Mouse (Mus musculus): ENCODE measurements around the gene Olfr60. TPM values are rescaled to one million over a fixed set of nuclear protein-coding genes. Genes with fewer than 3 reads are reported as not detected.

Gene Olfr60
- total RNA-seq (2014; fragmentation: Nextera tagmentation), result not detected in 2 replicates
- not detected in 2 replicates for total RNA-seq (2017)

DNA sequence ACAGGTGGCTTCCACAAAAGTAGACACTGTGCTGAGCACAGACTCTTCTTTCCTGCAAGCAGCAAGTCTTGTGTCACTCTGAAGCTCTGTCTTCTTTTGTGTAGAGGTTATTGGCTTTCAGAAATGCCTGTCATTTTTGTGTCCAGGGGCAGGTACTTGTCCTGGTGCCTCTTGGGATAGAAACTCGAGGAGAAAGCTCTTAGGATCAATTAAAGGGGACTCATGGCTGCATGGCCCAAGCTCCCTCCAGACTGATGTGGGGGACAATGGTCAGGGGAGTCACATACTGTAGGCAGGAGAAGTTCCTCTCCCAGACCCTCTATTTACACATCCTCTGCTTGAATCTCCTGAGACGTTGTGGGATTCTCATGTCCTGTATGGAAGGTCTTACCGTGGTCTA, at the start of gene Olfr60:
Olfr60 (minus strand) TSS at position 101 of the 400 bp plus-strand sequence.
- ATAC-seq (replicated peaks; ENCODE audit: poor library complexity, severe bottlenecking), result no peak

DNA sequence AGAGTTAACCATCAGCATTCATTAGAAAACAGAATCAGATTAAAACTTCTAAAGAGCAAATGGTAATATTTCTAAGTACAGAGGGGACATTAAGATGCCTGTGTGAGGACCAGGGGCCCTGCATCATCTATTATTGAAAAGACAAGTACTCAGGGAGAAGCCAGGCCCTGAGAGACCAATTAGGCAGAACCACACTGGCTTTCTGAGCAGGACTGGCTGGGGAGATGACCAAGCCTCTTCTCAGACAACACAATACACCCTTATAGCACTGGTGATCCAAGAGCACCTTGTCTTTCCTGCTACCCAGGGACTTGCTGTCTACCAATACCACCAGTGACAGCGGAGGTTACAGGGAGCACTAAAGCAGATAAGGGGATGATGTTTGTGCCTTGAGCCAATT, 41.3 kb upstream of the Olfr60 start, which contains the start of gene Olfr531:
Olfr531 (minus strand) TSS at position 101 of the 400 bp plus-strand sequence.
- ATAC-seq (replicated peaks; ENCODE audit: poor library complexity, severe bottlenecking), result no peak

DNA sequence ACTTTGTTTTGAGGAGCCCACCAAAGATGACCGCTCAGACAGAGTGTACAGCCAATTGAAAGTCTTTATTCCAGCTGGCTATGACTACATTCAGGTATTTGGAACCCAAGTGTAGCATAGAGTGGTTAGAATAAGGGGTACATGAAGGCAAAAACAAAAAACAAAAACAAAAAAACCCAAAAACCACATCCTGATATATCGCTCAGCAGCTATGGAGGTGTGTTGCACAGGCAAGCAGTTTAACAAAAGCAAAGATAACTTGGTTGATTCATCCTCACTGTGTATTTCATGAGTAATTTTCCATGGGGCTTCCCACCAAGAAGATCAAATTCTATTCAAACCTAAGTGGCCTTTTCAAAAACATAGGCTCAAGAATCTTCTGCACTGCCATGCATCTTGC, 15.4 kb upstream of the Olfr60 start:
- ATAC-seq (replicated peaks; ENCODE audit: poor library complexity, severe bottlenecking), result no peak

DNA sequence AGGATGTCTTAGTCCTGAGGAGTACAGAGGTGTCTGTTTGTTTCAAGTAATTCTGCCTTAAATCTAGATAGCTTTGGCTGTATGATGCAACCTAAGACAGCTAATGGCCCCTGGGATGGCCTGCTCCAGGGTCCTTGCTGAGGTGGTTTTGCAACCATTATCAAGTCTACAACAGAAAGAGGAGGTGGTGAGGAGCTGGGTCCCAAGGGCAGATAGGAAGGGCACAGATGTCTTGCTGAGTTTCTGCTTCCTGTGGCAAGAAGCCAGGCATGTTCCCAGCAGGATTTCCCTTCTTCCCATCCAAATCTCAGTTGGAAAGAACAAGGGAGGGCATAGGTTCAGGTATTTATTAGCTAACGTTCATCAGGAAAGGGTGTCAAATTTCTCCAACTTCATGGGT, 14.8 kb upstream of the Olfr60 start, which contains the start of gene Olfr530:
Olfr530 (minus strand) TSS at position 101 of the 400 bp plus-strand sequence.
- ATAC-seq (replicated peaks; ENCODE audit: poor library complexity, severe bottlenecking), result no peak

DNA sequence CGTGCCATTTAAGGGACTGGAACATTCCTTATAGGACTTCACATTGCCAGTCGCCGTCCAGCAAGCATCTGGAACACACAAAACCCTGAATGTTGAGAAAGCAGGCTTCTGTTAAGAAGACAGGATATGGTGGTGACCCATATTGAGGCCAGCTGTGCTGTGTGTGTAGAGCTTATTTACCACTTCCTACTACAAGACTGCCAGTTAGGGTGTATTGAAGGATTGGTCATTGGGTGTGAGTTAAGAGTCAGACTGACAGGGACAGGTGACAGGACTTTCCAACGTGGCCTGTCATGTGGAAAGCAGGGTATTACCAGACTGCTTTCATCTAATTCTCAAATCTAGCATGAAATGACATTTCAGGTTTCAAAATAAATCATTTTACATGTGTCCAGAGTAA, 12.8 kb upstream of the Olfr60 start:
- no peak for ATAC-seq (replicated peaks; ENCODE audit: poor library complexity, severe bottlenecking)

DNA sequence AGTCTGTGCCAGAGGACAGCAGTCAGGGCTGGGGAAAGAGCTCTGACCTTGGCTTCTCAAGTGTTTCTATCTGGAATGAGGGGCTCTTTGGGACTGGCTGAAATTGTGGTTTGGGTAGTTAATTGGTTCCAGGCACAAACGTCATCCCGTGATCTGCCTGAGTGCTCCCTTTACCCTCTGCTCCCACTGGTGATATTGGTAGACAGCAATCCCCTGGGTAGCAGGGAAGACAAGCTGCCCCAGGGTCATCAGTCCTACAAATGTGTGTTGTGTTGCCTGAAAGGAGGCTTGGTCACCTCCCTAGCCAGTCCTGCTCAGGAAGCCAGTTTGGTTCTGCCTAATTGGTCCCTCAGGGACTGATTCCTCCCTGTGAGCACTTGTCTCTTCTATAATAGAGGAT, 27.8 kb downstream of the Olfr60 start, which contains the start of gene Olfr527:
Olfr527 (plus strand) TSS at position 301 of the 400 bp plus-strand sequence.
- no peak for ATAC-seq (replicated peaks; ENCODE audit: poor library complexity, severe bottlenecking)

DNA sequence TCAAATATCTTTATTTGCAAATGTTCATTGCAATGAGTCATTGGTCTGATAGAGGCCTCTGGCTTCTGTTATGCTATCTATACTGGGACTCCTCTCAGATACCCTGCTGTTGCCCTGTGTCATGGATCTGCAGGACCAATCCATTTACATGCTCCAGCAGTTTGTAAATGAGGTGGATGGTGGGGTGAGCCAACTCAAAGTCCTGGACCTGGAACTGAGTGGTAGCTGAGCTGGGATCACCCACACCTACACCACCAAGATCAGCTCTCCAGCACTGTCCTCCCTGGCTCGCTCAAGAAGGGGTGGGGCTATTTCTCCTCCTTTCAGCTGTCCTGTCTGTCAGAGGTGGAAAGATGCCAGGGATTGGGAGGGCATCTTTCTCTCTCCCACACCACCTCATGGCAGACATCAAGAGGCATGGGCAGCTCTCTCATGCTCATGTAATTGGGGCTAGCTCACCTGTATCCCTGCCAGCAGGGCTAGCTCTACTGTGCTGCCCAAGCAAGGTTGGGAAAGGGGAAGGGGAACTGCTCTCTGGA, 31.6 kb downstream of the Olfr60 start:
- ATAC-seq (replicated peaks; ENCODE audit: poor library complexity, severe bottlenecking), result no peak

DNA sequence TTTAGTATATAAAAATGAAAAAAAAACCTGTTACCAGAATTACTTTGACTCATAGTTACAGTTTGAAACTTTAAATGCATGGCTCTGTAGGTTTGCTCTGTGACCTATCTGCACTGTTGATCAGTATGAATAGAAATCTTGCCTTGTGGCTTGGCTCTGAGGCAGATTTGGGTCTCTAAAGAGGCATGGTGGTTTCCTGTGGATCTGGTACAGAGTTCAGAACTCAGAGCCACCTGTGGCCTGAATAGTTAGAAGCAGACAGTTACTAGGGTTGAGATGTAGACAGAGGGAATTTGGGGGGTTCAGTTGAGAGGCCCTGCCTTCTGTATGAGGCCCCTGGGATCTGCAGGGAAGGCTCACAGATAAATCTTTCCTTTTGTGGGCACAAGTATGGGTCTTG, 40.3 kb downstream of the Olfr60 start:
- no peak for ATAC-seq (replicated peaks; ENCODE audit: poor library complexity, severe bottlenecking)

DNA sequence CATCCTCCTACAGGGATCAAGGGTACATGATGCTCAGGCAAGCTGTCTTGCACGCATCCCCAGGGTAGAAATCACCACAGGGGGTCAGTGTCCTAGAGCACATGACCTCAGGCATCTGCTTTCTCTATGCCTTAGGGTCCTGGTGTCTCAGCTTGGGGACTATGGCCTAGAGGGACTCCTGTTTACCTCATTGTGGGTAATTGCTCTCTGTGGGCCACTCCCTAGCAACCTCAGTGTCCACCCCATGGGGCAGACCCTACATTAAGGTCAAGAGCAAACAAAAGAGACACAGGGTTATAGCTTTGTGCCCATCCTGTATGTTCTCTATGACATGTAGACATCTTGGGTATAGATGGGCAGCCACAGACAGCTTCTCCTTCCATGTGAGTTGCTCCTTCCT, 40.9 kb downstream of the Olfr60 start, which contains the start of gene Olfr525:
Olfr525 (plus strand) TSS at position 301 of the 400 bp plus-strand sequence.
- no peak for ATAC-seq (replicated peaks; ENCODE audit: poor library complexity, severe bottlenecking)

DNA sequence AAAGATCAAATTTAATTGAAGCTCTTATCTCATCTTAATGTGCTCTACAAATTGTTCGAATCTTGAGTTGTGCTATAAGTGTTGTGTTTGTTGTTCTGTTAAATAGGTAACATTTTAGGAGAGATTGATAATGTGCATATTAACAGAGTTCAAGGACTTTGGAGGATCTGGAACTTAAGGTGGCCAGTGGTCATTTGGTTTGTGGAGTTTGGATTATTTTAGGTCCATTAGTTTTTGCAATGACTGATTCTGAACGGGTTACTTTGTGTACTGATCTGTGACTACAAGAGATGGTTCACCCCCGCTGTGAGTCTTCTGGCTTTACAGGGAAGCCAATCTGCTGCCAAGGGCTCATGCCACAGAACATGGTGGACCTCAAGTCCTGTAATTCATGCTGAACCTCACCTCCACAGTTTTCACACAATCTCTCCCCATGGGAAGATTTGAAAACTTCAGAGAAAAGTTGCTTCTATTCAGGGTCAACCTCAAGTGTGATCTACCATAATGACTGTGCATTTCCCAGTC, 41.5 kb downstream of the Olfr60 start:
- ATAC-seq (replicated peaks; ENCODE audit: poor library complexity, severe bottlenecking), result no peak

DNA sequence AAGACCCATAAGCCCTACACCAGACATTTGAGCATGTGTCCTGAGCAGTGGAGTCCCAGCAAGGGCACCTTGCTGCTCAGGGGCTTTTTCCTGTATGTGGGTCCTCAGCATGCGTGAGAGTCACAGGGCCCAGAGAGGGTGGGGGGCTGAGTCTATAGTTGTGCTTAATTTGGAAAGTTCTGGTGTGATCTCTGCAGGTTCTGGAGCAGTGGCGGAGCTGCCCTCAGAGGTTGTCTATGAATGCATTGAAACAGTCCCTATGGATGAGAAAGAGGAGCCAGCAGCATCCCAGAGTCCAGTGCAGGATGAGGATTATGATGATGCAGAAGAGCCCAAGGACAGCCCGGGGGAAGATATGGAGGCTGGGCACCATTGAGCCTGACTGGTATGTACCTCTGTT, 62.1 kb downstream of the Olfr60 start:
- no peak for ATAC-seq (replicated peaks; ENCODE audit: poor library complexity, severe bottlenecking)

DNA sequence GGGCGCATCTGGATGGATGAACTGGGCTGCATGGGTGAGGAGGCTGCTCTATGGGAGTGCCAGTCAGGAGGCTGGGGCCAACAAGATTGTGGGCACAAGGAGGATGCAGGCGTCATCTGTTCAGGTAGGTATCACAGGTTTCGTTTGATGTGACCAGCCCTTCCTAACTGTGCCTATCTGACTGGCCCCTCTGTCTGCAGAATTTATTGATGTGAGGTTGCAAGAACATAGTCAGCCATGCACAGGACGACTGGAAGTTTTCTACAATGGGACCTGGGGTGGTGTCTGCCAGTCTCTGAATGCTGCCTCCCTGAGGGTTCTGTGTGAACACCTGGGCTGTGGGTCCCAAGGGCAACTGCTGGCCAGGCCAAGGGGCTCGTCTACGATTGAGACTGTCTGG, 64.6 kb downstream of the Olfr60 start:
- ATAC-seq (replicated peaks; ENCODE audit: poor library complexity, severe bottlenecking), result no peak

DNA sequence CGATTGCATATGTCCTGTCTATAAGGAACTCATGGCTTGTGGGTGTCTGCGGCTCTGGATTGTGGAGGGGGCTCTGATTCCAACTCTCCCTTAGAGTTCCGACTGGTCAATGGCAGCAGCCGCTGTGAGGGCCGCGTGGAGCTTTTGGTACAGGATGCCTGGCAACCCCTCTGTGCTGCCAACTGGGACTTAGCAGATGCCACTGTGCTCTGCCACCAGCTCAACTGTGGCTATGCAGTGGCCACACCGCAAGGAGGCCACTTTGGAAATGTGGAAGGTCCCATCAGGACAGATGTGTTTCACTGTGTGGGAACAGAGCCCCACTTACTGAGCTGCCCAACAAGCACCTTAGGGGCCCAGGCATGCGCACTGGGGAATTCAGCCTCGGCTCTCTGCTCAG, 65.7 kb downstream of the Olfr60 start:
- no peak for ATAC-seq (replicated peaks; ENCODE audit: poor library complexity, severe bottlenecking)

Other genes starting within 250 kb of the Olfr60 start
- gene Paox, start 245.9 kb downstream of the Olfr60 start, total RNA-seq (2014; fragmentation: Nextera tagmentation), result 37.9 and 44.7 TPM in 2 replicates
- 26.6 and 38.5 TPM in 2 replicates for gene Paox, start 245.9 kb downstream of the Olfr60 start, total RNA-seq (2017)
- 97.4 and 109 TPM in 2 replicates for gene Echs1, start 245.2 kb downstream of the Olfr60 start, total RNA-seq (2014; fragmentation: Nextera tagmentation)
- gene Echs1, start 245.2 kb downstream of the Olfr60 start, total RNA-seq (2017), result 107 and 150 TPM in 2 replicates
- gene Mtg1, start 224.1 kb downstream of the Olfr60 start, total RNA-seq (2014; fragmentation: Nextera tagmentation), result 11.4 and 21.0 TPM in 2 replicates
- gene Mtg1, start 224.1 kb downstream of the Olfr60 start, total RNA-seq (2017), result 9.5 and 14.4 TPM in 2 replicates
- not detected in 2 replicates for gene Sprn, start 206.8 kb downstream of the Olfr60 start, total RNA-seq (2014; fragmentation: Nextera tagmentation)
- not detected in 2 replicates for gene Sprn, start 206.8 kb downstream of the Olfr60 start, total RNA-seq (2017)
- gene Olfr522, start 196.9 kb downstream of the Olfr60 start, total RNA-seq (2014; fragmentation: Nextera tagmentation), result not detected in 2 replicates
- not detected in 2 replicates for gene Olfr522, start 196.9 kb downstream of the Olfr60 start, total RNA-seq (2017)
- gene Olfr523, start 188.5 kb downstream of the Olfr60 start, total RNA-seq (2014; fragmentation: Nextera tagmentation), result not detected in 2 replicates
- gene Olfr523, start 188.5 kb downstream of the Olfr60 start, total RNA-seq (2017), result not detected in 2 replicates
- gene Olfr524, start 155.7 kb downstream of the Olfr60 start, total RNA-seq (2014; fragmentation: Nextera tagmentation), result not detected in 2 replicates
- gene Olfr524, start 155.7 kb downstream of the Olfr60 start, total RNA-seq (2017), result not detected in 2 replicates
- gene Cd163l1, start 143.4 kb downstream of the Olfr60 start, total RNA-seq (2014; fragmentation: Nextera tagmentation), result not detected in 2 replicates
- not detected in 2 replicates for gene Cd163l1, start 143.4 kb downstream of the Olfr60 start, total RNA-seq (2017)
- gene 5830411N06Rik, start 114.4 kb downstream of the Olfr60 start, total RNA-seq (2014; fragmentation: Nextera tagmentation), result not detected in 2 replicates
- gene 5830411N06Rik, start 114.4 kb downstream of the Olfr60 start, total RNA-seq (2017), result not detected in 2 replicates
- gene Olfr525, start 40.8 kb downstream of the Olfr60 start, total RNA-seq (2014; fragmentation: Nextera tagmentation), result not detected in 2 replicates
- not detected in 2 replicates for gene Olfr525, start 40.8 kb downstream of the Olfr60 start, total RNA-seq (2017)
- gene Olfr527, start 27.7 kb downstream of the Olfr60 start, total RNA-seq (2014; fragmentation: Nextera tagmentation), result not detected in 2 replicates
- gene Olfr527, start 27.7 kb downstream of the Olfr60 start, total RNA-seq (2017), result not detected in 2 replicates
- not detected in 2 replicates for gene Olfr530, start 14.7 kb upstream of the Olfr60 start, total RNA-seq (2014; fragmentation: Nextera tagmentation)
- gene Olfr530, start 14.7 kb upstream of the Olfr60 start, total RNA-seq (2017), result not detected in 2 replicates
- not detected in 2 replicates for gene Olfr531, start 41.2 kb upstream of the Olfr60 start, total RNA-seq (2014; fragmentation: Nextera tagmentation)
- gene Olfr531, start 41.2 kb upstream of the Olfr60 start, total RNA-seq (2017), result not detected in 2 replicates
- not detected in 2 replicates for gene Olfr532, start 60.0 kb upstream of the Olfr60 start, total RNA-seq (2014; fragmentation: Nextera tagmentation)
- gene Olfr532, start 60.0 kb upstream of the Olfr60 start, total RNA-seq (2017), result not detected in 2 replicates
- gene Olfr533, start 101.7 kb upstream of the Olfr60 start, total RNA-seq (2014; fragmentation: Nextera tagmentation), result not detected in 2 replicates
- not detected in 2 replicates for gene Olfr533, start 101.7 kb upstream of the Olfr60 start, total RNA-seq (2017)
- not detected in 2 replicates for gene Olfr535, start 122.5 kb upstream of the Olfr60 start, total RNA-seq (2014; fragmentation: Nextera tagmentation)
- not detected in 2 replicates for gene Olfr535, start 122.5 kb upstream of the Olfr60 start, total RNA-seq (2017)
- gene Olfr536, start 145.7 kb upstream of the Olfr60 start, total RNA-seq (2014; fragmentation: Nextera tagmentation), result not detected in 2 replicates
- not detected in 2 replicates for gene Olfr536, start 145.7 kb upstream of the Olfr60 start, total RNA-seq (2017)
- not detected in 2 replicates for gene Olfr538, start 206.2 kb upstream of the Olfr60 start, total RNA-seq (2014; fragmentation: Nextera tagmentation)
- not detected in 2 replicates for gene Olfr538, start 206.2 kb upstream of the Olfr60 start, total RNA-seq (2017)
- 0.15 TPM in 1 of 2 replicates, not detected in the other for gene Olfr46, start 239.6 kb upstream of the Olfr60 start, total RNA-seq (2014; fragmentation: Nextera tagmentation)
- gene Olfr46, start 239.6 kb upstream of the Olfr60 start, total RNA-seq (2017), result under 0.01 TPM in 2 replicates